Mouse (Mus musculus) adrenal gland, postnatal 10 days (tissue): ENCODE measurements at regions not wholly inside any gene's neighbourhood (a gene's known extent, or its start where the extent isn't known, plus 50 kb on each side); places are given as distances from the start of the nearest gene placed in this dataset.

Experiments used
- DNase-seq: peaks from one replicate; pipeline ENCODE4 v3.0.0; 2021; ENCODE audit warnings: mixed read lengths

DNA sequence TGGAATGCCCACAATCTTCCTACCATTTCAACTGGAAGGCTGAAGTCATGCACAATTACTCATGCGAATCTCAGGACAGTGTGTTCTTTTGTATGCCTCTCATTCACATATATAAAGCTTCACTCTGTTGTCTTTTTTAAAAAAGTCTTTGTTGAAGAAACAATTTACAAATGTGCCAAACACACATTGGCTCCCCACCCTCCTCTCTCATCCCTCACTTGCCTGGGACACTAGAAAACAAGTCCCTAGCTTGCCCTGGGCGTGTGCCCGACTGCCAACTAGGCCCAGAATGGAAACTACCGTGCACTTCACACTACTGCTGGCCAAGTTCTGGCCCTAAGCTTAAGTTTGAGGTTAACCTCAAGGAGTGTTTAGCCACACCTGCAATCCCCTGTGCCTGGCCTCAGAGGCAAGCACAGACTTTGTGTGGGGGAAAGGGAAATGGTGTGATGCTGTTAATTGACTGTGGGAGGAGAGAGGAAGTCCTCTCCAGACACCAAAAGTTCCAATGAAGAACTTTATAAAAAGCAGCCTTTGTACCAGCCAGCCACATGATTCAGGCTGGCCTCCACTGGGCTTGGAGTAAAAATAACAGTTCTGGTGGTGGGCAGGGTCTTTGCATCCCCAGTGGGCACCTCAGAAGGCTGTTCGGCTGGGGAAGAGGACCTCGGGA, 70.2 kb upstream of the Picalm start:
- DNase-seq, result peak; percentile 51

DNA sequence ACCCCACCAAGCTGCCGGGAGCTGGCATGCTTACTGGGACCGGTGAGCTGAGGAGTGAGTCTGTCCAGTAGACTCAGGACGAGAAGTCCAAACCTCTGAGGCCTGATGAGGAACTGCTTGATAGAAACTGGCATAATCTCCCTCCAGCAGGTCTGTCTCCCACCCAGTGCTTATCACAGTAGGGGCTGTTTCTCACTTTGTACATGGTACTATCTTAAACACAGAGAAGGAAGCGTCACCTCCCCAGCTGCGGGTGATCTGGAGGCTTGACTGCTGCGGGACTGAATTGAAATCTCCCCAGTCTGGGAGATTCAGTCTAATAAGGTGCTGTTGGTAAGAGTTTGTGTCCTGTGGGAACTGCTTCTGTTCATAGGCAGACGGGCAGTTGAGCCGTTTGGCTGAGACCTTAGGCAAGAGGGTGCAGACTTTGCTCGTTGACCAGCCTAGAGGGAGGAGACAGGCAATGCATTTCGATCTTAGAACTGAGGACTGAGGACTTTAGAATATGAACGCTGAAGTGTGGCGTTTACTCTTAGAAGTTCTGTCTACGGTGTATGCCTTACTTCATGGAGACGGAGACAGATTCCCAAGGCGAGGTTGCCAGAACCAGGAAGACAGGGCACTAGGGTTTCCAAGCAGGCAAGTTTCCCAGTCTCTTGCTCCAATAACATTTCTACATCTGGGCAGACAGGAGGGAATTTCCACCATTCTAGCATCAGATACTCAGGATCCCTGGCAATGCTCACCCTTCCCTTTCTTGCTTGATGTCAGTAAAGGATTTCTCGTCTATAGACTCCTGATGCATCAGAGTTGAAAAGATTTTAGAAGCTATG, 69.5 kb upstream of the Picalm start:
- peak; percentile 43 for DNase-seq

DNA sequence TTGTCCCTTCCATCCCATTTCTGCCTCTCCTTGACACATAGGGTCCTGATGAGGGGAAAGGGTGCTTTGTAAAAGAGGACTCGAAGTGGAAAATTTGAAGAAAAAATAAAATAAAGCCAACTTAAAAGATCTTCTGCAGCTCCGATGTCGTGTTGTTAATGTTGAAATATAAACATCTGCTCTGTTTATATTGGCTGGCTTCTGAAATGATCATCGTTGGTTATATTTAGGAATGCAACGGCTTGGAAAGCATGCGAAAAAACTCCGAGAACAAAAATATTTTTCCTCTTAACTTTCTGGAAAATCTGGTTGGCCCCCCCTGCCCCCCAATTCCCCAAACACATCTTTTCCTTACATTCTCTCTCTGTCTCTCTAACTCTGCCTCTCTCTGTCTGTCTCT, 68.3 kb upstream of the Picalm start:
- no peak for DNase-seq

GRCm38 (mm10) chr7:90062874-90063273, 67.1 kb upstream of the Picalm start:
- DNase-seq, result no peak

GRCm38 (mm10) chr7:90064198-90064597, 65.8 kb upstream of the Picalm start:
- DNase-seq, result no peak

- no peak for DNase-seq
Measured at GRCm38 (mm10) chr7:90065269-90065955, 64.6 kb upstream of the Picalm start.

GRCm38 (mm10) chr7:90066275-90066674, 63.7 kb upstream of the Picalm start:
- DNase-seq, result no peak

GRCm38 (mm10) chr7:90067961-90068665, 61.9 kb upstream of the Picalm start:
- peak; percentile 30 for DNase-seq

- no peak for DNase-seq
Measured at GRCm38 (mm10) chr7:90070267-90070666, 59.7 kb upstream of the Picalm start.

DNA sequence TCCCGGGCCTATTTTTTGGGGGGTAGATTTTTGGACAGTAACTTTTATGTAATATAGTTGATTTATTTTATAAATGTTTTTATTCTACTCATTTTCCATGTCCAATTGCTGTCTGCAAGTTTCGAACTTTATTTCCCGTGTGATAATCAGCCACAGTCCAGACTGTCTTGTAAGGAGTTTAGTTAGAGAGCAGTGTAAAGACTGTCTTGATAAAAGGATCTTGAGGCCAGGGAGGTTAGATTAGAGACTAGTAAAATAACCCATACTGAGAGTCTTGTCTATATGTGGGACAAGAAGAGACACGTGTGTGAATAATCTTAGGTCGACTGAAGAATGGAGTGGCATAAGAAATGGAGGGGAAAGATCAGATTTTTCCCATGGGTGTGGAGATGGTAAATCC, 56.1 kb upstream of the Picalm start:
- DNase-seq, result no peak

- DNase-seq, result no peak
Measured at GRCm38 (mm10) chr7:90074592-90074991, 55.4 kb upstream of the Picalm start.

DNA sequence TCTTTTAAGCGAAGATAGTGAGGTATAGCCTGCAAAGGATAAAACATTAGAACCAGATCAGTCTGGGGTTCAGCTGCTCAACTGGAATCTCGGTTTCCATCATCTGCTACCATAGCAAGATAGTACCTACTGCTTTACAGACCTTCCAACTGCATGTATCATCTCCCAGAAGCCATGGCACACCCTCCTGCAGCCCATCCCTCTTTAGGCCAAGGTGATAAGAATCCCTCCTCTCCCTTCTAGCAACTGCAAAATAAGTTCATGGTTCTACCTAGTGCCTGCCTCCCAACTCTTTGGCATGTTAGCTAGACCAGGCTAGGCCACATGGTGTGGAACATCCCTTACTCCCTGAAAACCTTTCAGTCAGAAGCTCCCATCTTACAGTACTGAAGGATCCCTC, 52.4 kb upstream of the Picalm start:
- DNase-seq, result no peak

GRCm38 (mm10) chr7:90080083-90080772, 49.8 kb upstream of the Picalm start:
- no peak for DNase-seq
